Mouse (Mus musculus) kidney, embryonic 16.5 days (tissue): Measurements from ENCODE around the gene Tbl1xr1. TPM values are rescaled to one million over a fixed set of nuclear protein-coding genes. Genes with fewer than 3 reads are reported as not detected.

Experiments used
- ATAC-seq: fragments of 200-750 bp; cut with Nextera tagmentation; 2 replicates; pipeline ENCODE4 v1.8.0; 2017; ENCODE audit warnings: moderate TSS enrichment; ENCODE audit not compliant: low FRiP score, low TSS enrichment
- H3K27ac ChIP-seq: fragments of 300-500 bp; sonication (generic); 2 replicates; pipeline ENCODE4 v1.5.1; 2014; ENCODE audit warnings: low read length
- H3K27me3 ChIP-seq: fragments of 300-500 bp; sonication (generic); 2 replicates; pipeline ENCODE4 v1.6.1; 2014; ENCODE audit warnings: low read length, control low read depth, mixed read lengths; ENCODE audit not compliant: insufficient read depth
- H3K36me3 ChIP-seq: fragments of 300-500 bp; sonication (generic); 2 replicates; pipeline ENCODE4 v1.6.1; 2014; ENCODE audit warnings: low read length, control low read depth, mixed read lengths; ENCODE audit not compliant: insufficient read depth
- H3K4me1 ChIP-seq: fragments of 300-500 bp; sonication (generic); 2 replicates; pipeline ENCODE4 v1.6.1; 2014; ENCODE audit warnings: low read length, control low read depth, mixed read lengths; ENCODE audit not compliant: insufficient read depth
- H3K4me2 ChIP-seq: fragments of 300-500 bp; sonication (generic); replicated peaks from 2 replicates; pipeline ENCODE4 v1.6.1; 2014; ENCODE audit warnings: low read depth, low read length
- H3K4me3 ChIP-seq: fragments of 300-500 bp; sonication (generic); 2 replicates; pipeline ENCODE4 v1.5.1; 2014; ENCODE audit warnings: mild to moderate bottlenecking, low read length
- H3K9ac ChIP-seq: fragments of 300-500 bp; sonication (generic); replicated peaks from 2 replicates; pipeline ENCODE4 v1.6.1; 2014; ENCODE audit warnings: low read length
- H3K9me3 ChIP-seq: fragments of 300-500 bp; sonication (generic); 2 replicates; pipeline ENCODE4 v1.6.1; 2016; ENCODE audit warnings: low read length, control low read depth
- WGBS: fragments of 180-500 bp; shearing (Covaris S2); extraction: QIAGEN DNeasy Blood & Tissue Kit; methylation state at CpG from one replicate; pipeline ENCODE4 v1.1.7; 2014; 5-methylcytosine and 5-hydroxymethylcytosine counted together
- polyA plus RNA-seq: library from polyadenylated mRNA; unstranded; fragments of >200 nt; fragmentation: Nextera tagmentation; extraction: Ambion mirVana; gene quantifications from 2 replicates; pipeline ENCODE4 v1.2.1, GENCODE M21; 2015

The Tbl1xr1 gene
- polyA plus RNA-seq, 1 experiment from 2014 or later, result 19.2 TPM

DNA sequence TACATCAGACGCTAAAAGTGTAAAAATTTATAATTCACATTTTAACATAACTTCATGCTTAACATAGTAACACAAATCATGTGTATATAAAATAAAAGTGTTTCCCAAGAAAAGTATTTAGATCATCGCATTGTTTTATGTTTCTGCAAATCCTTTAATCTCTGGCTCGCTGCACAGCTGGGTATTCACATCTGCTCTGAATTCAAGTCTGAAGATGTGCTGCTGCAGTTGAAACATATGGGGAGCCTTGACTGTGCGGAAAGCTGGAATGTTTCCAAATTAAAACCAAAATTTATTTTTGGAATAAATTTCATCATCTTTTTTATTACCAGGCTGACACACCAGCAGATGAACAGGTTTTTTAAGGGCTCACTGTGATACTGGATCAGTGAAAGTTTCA lies 97.8 kb downstream of the Tbl1xr1 start:
- WGBS, result 87% methylated on average over 4 of the region's 4 CpGs
- 0 out of 2 replicates have a peak, but pooled peaks cover 4% of the 10 kb centered on the region for H3K4me1 ChIP-seq
- H3K36me3 ChIP-seq, result no peaks in the 10 kb centered on the region
- no peak overlapping the region for H3K4me2 ChIP-seq
- H3K27ac ChIP-seq, result no peak overlapping the region
- no peak for ATAC-seq
- H3K9me3 ChIP-seq, result no peaks in the 10 kb centered on the region
- H3K4me3 ChIP-seq, result no peak overlapping the region
- H3K9ac ChIP-seq, result no peak overlapping the region
- no peaks in the 10 kb centered on the region for H3K27me3 ChIP-seq

DNA sequence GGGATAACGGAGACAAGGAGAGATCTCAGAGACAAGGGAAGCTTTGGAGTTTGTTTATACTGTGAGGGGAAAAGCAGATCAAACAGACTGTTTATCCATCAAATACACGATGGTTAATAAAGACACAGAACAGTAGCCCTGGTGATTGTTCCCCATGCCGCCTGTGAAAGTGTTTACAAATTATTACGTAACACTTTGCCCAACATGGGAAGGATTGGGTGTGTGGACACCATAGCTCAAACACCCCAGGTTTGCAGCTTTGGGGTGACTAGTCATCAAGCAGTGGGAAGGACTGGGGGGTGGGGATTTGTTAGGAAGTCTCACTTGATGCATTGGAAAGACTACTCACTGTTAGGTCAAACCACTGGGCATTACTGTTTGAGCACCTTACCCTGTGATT lies 103.6 kb downstream of the Tbl1xr1 start:
- Histone ChIP-seq H3K4me1 (no peaks in the 10 kb centered on the region), H3K4me2 (no peak overlapping the region), H3K27me3 (no peaks in the 10 kb centered on the region), H3K36me3 (peaks cover 4% of the 10 kb centered on the region; the same call in 1 of the 2 replicates), H3K9me3 (no peaks in the 10 kb centered on the region), H3K9ac (no peak overlapping the region), H3K4me3 (no peak overlapping the region), H3K27ac (no peak overlapping the region)
- 86% methylated on average over 3 of the region's 4 CpGs for WGBS
- ATAC-seq, result no peak

DNA sequence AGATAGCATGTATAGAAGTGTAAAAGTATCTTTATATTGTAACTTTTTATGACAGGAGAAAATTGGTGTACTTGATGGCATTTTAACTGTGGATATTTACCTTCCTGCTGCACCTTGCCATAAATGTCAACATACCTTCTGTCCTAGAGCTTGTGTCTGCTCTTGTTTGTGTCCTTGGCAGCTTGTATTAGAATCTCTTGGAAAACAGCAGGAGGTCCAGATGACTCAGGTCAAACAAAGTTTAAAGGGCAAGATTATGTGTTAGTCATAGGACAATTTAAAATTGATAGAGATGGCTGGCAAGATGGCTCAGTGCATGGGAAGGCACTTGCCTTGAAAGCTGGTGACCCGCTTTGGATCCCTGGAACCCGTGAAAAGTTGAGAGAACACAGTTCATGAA lies 104.6 kb downstream of the Tbl1xr1 start:
- H3K4me2 ChIP-seq, result no peak overlapping the region
- no peaks in the 10 kb centered on the region for H3K9me3 ChIP-seq
- H3K27me3 ChIP-seq, result no peaks in the 10 kb centered on the region
- ATAC-seq, result no peak
- H3K4me1 ChIP-seq, result no peaks in the 10 kb centered on the region
- no peak overlapping the region for H3K9ac ChIP-seq
- peaks cover 4% of the 10 kb centered on the region; the same call in 1 of the 2 replicates for H3K36me3 ChIP-seq
- 86% methylated on average over 2 of the region's 2 CpGs for WGBS
- H3K27ac ChIP-seq, result no peak overlapping the region
- H3K4me3 ChIP-seq, result no peak overlapping the region

DNA sequence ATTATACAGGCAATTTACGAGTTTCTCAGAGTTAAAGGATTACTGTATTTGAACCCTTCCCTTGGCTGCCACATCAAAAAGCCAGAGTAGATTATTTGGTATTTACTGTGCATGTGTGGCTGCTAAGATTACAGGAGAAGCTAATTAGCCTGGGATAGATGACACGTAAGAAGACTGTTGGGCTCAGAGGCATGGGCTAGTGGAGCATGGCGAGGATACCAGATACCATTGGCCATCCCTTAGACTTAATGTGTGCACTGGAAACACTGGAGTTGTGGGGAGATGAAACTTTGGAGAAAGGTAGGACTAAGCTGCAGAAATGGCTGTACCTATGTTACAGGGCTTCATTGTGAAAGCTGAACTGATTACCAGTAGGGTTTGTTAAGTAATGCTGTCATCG lies 108.8 kb downstream of the Tbl1xr1 start:
- 72% methylated on average over 4 of the region's 4 CpGs for WGBS
- Histone ChIP-seq H3K4me1 (no peaks in the 10 kb centered on the region), H3K9me3 (no peaks in the 10 kb centered on the region), H3K27me3 (no peaks in the 10 kb centered on the region), H3K9ac (no peak overlapping the region), H3K27ac (no peak overlapping the region), H3K4me3 (no peak overlapping the region), H3K36me3 (peaks cover 4% of the 10 kb centered on the region; the same call in 1 of the 2 replicates), H3K4me2 (no peak overlapping the region)
- no peak for ATAC-seq

DNA sequence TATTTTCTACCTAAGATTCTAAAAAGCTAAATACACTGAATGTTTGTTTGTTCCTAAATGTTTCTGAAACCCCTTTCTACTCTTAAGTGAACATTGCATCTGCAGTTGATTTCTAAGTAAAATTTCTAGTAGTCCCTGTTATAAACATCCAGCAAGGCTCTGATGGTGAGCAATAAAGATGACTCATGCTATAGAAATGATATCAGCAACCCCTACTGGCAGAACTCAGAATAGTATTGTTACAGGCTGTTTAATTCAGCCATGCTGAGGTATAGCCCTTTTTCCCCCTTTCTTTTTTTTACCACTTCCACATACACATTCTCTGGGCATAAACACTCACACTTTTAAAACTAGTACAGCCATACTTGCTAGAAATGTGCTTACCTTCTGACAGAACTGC lies 114.0 kb downstream of the Tbl1xr1 start:
- no peak overlapping the region for H3K9ac ChIP-seq
- no peak for ATAC-seq
- no peaks in the 10 kb centered on the region for H3K4me1 ChIP-seq
- no peak overlapping the region for H3K4me3 ChIP-seq
- no peak overlapping the region for H3K27ac ChIP-seq
- no peaks in the 10 kb centered on the region for H3K9me3 ChIP-seq
- H3K27me3 ChIP-seq, result no peaks in the 10 kb centered on the region
- no peak overlapping the region for H3K4me2 ChIP-seq
- peaks cover 22% of the 10 kb centered on the region; the same call in 1 of the 2 replicates for H3K36me3 ChIP-seq

DNA sequence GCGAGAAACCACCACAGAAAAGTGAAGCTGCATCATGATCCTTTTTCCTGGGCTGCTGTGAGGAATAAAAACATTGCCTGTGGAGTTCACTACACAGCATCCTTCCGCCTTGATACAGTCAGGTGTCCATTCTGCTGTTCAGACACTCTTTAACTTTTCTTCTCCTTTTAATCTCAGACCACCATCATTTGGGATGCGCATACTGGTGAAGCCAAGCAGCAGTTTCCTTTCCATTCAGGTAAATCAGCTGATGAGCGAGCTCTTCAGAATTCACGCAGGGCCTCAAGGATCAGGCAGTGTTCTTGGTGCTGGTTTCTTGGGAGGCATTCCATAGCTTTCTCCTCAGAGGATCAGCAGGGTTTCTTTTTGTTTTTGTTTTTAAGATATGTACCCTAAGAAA lies 116.5 kb downstream of the Tbl1xr1 start:
- no peaks in the 10 kb centered on the region for H3K9me3 ChIP-seq
- ATAC-seq, result no peak
- H3K27me3 ChIP-seq, result no peaks in the 10 kb centered on the region
- H3K4me1 ChIP-seq, result no peaks in the 10 kb centered on the region
- H3K4me3 ChIP-seq, result no peak overlapping the region
- H3K27ac ChIP-seq, result no peak overlapping the region
- no peak overlapping the region for H3K4me2 ChIP-seq
- peaks cover 42% of the 10 kb centered on the region for H3K36me3 ChIP-seq
- H3K9ac ChIP-seq, result no peak overlapping the region
- 96% methylated on average over 5 of the region's 5 CpGs for WGBS

DNA sequence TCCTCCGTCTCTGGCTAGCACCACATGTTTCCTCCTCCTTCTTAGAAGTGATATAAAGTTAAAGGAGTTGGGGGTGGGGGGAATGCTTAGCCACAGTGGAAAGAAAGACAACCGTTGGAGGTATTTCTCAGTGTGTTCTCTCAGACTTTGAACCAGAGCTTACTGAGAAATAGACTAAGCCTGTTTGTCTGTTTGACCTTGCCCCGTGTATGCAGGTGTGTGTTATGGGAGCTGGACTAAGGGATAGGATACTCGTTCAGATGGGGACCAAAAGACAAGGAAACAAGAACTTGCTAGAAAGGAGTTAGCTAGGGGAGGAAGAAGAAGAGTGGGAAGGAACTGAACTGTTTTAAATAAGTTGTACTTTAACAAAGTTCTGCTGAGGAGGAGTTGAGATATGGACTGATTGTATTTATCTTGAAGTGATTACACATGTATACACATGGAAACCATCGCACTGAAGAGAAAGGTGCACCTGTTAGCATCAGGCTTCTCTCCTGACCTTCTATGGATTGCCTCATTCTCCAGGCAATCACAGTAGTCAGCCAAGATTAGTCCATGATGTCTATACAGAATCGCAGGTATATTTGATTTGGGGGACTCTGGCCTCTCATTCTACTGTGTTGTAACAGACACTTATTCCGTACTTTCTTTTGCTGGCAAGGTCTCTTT lies 117.9 kb downstream of the Tbl1xr1 start:
- peaks cover 53% of the 10 kb centered on the region for H3K36me3 ChIP-seq
- H3K27me3 ChIP-seq, result no peaks in the 10 kb centered on the region
- H3K4me3 ChIP-seq, result no peak overlapping the region
- H3K4me1 ChIP-seq, result no peaks in the 10 kb centered on the region
- no peak overlapping the region for H3K9ac ChIP-seq
- WGBS, result 88% methylated on average over 7 of the region's 7 CpGs
- H3K4me2 ChIP-seq, result no peak overlapping the region
- ATAC-seq, result no peak
- no peak overlapping the region for H3K27ac ChIP-seq
- no peaks in the 10 kb centered on the region for H3K9me3 ChIP-seq

DNA sequence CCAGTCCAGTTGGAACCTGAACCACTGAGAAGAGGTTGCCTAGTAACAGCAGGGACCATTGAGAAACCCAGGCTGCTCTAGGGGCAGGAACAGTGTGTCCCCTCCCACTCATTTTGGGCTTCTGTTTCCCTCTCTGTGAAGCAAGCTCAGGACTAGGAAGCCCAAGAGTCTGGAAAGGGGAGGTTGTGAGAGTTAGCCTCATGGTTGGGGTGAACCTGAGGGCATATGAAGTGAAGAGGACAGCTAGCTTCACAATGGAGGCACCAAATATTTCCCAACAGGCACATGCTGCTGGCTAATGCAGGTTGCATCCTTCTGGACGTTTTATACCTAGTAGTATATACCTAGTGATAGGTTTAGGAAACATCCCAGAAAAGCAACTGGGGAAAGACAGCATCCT lies 122.3 kb downstream of the Tbl1xr1 start:
- 79% methylated on average over 1 of the region's 1 CpGs for WGBS
- Histone ChIP-seq H3K4me2 (no peak overlapping the region), H3K27ac (no peak overlapping the region), H3K27me3 (no peaks in the 10 kb centered on the region), H3K4me1 (no peaks in the 10 kb centered on the region), H3K9ac (no peak overlapping the region), H3K9me3 (no peaks in the 10 kb centered on the region), H3K4me3 (no peak overlapping the region), H3K36me3 (peaks cover 55% of the 10 kb centered on the region)
- no peak for ATAC-seq

DNA sequence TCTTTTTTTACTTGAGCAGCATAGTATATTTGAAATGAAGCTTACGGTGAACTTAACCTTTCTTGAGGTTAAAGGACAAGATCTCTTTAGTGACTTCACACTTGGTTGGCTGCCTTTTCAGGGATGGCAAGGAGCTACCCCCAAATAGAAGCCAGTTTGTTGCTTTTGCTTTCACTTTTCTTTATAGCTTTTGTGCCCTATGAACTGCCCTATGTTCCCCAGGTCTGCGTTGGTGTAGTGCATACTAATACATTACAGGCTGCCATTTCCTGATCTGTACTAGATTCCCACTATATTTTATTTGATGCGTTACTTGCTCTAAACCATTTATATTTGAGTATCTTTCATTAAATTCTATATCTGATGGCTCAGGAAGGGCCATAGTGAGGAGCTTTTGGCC lies 127.7 kb downstream of the Tbl1xr1 start:
- 62% methylated on average over 3 of the region's 3 CpGs for WGBS
- Histone ChIP-seq H3K9ac (no peak overlapping the region), H3K27ac (no peak overlapping the region), H3K4me1 (no peaks in the 10 kb centered on the region), H3K4me2 (no peak overlapping the region), H3K36me3 (peaks cover 25% of the 10 kb centered on the region; the same call in 1 of the 2 replicates), H3K27me3 (no peaks in the 10 kb centered on the region), H3K9me3 (no peaks in the 10 kb centered on the region), H3K4me3 (no peak overlapping the region)
- no peak for ATAC-seq

DNA sequence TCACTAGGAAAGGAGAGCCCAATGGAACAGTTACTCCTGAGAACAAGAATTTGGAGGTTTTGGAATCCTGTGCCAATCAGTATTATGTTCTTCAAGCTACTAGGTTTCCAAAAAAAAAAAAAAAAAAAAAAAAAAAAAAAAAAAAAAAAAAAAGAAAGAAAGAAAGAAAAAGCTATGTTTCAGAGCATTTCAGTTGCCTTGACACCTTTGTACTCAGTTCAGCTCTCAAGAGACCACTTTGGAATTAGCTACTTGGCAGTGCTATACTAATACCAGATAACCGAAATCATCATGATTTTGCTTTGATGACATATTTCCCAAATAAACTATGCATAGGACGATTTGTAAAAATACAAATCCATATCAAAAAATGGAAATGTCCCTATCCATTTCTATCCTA lies 145.1 kb downstream of the Tbl1xr1 start:
- Histone ChIP-seq H3K27ac (no peak overlapping the region), H3K9me3 (no peaks in the 10 kb centered on the region), H3K27me3 (no peaks in the 10 kb centered on the region), H3K4me2 (no peak overlapping the region), H3K4me3 (no peak overlapping the region), H3K4me1 (no peaks in the 10 kb centered on the region), H3K9ac (no peak overlapping the region), H3K36me3 (peaks cover 4% of the 10 kb centered on the region; the same call in 1 of the 2 replicates)
- ATAC-seq, result no peak
- 76% methylated on average over 2 of the region's 2 CpGs for WGBS
